Mouse (Mus musculus): ENCODE measurements around the gene Arhgef7. TPM values are rescaled to one million over a fixed set of nuclear protein-coding genes. Genes with fewer than 3 reads are reported as not detected.

The Arhgef7 gene
- total and polyA plus RNA-seq, 2 experiments from 2014 or later = 49.2 to 77.1 TPM

DNA sequence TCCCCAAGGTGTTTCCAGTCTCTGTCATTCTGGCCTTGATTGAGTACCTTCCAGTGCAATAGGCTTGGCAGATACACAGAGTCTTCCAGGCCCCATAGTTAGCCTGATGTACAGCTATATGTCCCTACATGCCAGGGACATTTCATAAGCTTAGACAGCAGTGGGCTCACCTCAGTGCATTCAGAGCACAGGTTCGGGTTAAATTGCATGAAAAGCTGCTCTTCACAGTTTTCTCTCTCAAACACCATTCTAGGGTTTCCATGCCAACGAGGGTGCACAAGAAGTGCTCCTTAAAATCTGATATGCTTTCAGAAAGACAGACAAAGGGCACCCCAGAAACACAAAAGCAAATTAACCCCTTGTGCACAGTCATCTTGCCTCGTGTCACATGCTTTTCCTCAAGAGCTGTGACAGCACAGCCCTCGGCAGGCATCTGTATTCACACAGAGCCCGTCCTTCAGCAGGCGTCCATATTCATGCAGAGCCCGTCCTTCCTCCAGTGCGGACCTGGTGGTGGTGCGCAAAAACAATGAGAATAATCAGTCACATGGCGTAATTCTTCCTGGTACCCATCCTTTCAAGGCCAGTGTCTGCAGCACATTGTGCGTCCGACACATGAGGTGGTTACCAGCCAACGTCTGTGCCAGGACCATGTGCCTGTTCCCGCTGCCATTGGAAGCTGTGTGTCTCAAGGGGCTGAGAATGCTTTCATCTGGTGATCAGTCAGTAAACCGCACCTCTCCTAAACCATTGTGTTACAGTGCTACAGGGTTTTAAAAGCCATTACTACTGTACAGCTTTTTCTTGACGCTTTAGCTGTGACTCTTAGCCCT lies 102.9 kb downstream of the Arhgef7 start:
- DNase-seq (ENCODE audit: low spot score) (no peak), ATAC-seq (ENCODE audit: insufficient read depth, low read depth) (no peak)
- no peaks in the 10 kb centered on the region for H3K27me3 ChIP-seq (ENCODE audit: control insufficient read depth, insufficient read depth, low read length)
- no peak overlapping the region for H3K4me3 ChIP-seq (ENCODE audit: low read depth, low read length)
- H3K4me1 ChIP-seq (ENCODE audit: control insufficient read depth, insufficient read depth) = no peaks in the 10 kb centered on the region
- H3K9me3 ChIP-seq (replicated peaks; ENCODE audit: control insufficient read depth, low read length) = no peaks in the 10 kb centered on the region
- no peak overlapping the region for H3K27ac ChIP-seq (ENCODE audit: low read depth)
- H3K36me3 ChIP-seq (replicated peaks; ENCODE audit: control insufficient read depth, insufficient read depth, low read length) = peaks cover 96% of the 10 kb centered on the region
- TF ChIP-seq CTCF (IDR thresholded peaks at IDR 0.05; ENCODE audit: low read depth) (no peak), EP300 (IDR thresholded peaks at IDR 0.05; ENCODE audit: low read depth) (no peak)
- no peak overlapping the region for H3K4me2 ChIP-seq (ENCODE audit: low read depth, low read length)
- H3K9ac ChIP-seq (replicated peaks; ENCODE audit: low read depth, low read length) = no peak overlapping the region
- WGBS = 80% methylated on average over 16 of the region's 16 CpGs

- Histone ChIP-seq H3K4me2 (ENCODE audit: low read depth, low read length) (no peak overlapping the region), H3K4me3 (ENCODE audit: low read depth, low read length) (no peak overlapping the region), H3K9ac (replicated peaks; ENCODE audit: low read depth, low read length) (no peak overlapping the region), H3K36me3 (replicated peaks; ENCODE audit: control insufficient read depth, insufficient read depth, low read length) (peaks cover 92% of the 10 kb centered on the region), H3K9me3 (replicated peaks; ENCODE audit: control insufficient read depth, low read length) (no peaks in the 10 kb centered on the region), H3K27ac (ENCODE audit: low read depth) (no peak overlapping the region), H3K4me1 (ENCODE audit: control insufficient read depth, insufficient read depth) (no peaks in the 10 kb centered on the region), H3K27me3 (ENCODE audit: control insufficient read depth, insufficient read depth, low read length) (no peaks in the 10 kb centered on the region)
- WGBS = 67% methylated on average over 10 of the region's 10 CpGs
- no peak for TF ChIP-seq CTCF (IDR thresholded peaks at IDR 0.05; ENCODE audit: low read depth)
- TF ChIP-seq EP300 (IDR thresholded peaks at IDR 0.05; ENCODE audit: low read depth) = no peak
- DNase-seq (ENCODE audit: low spot score) (no peak), ATAC-seq (ENCODE audit: insufficient read depth, low read depth) (no peak)
These were observed 103.7 kb downstream of the Arhgef7 start for GRCm38 (mm10) chr8:11831174-11831573.

GRCm38 (mm10) chr8:11831939-11832338 lies 104.4 kb downstream of the Arhgef7 start:
- no peaks in the 10 kb centered on the region for H3K4me1 ChIP-seq (ENCODE audit: control insufficient read depth, insufficient read depth)
- no peak overlapping the region for H3K27ac ChIP-seq (ENCODE audit: low read depth)
- H3K9me3 ChIP-seq (replicated peaks; ENCODE audit: control insufficient read depth, low read length) = no peaks in the 10 kb centered on the region
- ATAC-seq (ENCODE audit: insufficient read depth, low read depth) (no peak), DNase-seq (ENCODE audit: low spot score) (no peak)
- peaks cover 84% of the 10 kb centered on the region for H3K36me3 ChIP-seq (replicated peaks; ENCODE audit: control insufficient read depth, insufficient read depth, low read length)
- no peak overlapping the region for H3K4me2 ChIP-seq (ENCODE audit: low read depth, low read length)
- TF ChIP-seq CTCF (IDR thresholded peaks at IDR 0.05; ENCODE audit: low read depth) (no peak), EP300 (IDR thresholded peaks at IDR 0.05; ENCODE audit: low read depth) (no peak)
- no peak overlapping the region for H3K4me3 ChIP-seq (ENCODE audit: low read depth, low read length)
- 86% methylated on average over 5 of the region's 5 CpGs for WGBS
- no peaks in the 10 kb centered on the region for H3K27me3 ChIP-seq (ENCODE audit: control insufficient read depth, insufficient read depth, low read length)
- no peak overlapping the region for H3K9ac ChIP-seq (replicated peaks; ENCODE audit: low read depth, low read length)

DNA sequence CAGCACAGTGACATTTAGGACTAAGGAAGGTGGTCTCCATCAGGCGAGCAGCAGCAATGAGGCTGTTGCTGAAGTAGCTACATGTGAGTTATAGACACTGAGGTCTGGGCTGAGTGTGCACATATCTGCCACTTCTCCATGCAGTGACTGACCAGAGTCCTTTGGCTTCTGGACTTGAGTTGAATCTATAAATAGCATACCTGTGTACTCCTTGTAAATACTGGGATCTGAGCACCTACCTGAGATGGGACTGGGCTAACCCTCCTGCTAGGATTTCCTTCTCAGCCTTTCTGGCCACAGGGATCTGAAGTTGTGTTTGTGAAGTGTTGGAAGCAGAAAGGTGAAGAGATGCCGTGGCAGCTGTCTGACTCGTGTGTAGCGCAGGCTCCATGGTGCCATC lies 105.6 kb downstream of the Arhgef7 start:
- no peak overlapping the region for H3K27ac ChIP-seq (ENCODE audit: low read depth)
- 88% methylated on average over 4 of the region's 4 CpGs for WGBS
- no peaks in the 10 kb centered on the region for H3K9me3 ChIP-seq (replicated peaks; ENCODE audit: control insufficient read depth, low read length)
- DNase-seq (ENCODE audit: low spot score) (no peak), ATAC-seq (ENCODE audit: insufficient read depth, low read depth) (no peak)
- no peaks in the 10 kb centered on the region for H3K27me3 ChIP-seq (ENCODE audit: control insufficient read depth, insufficient read depth, low read length)
- no peak overlapping the region for H3K9ac ChIP-seq (replicated peaks; ENCODE audit: low read depth, low read length)
- no peaks in the 10 kb centered on the region for H3K4me1 ChIP-seq (ENCODE audit: control insufficient read depth, insufficient read depth)
- no peak overlapping the region for H3K4me3 ChIP-seq (ENCODE audit: low read depth, low read length)
- no peak overlapping the region for H3K4me2 ChIP-seq (ENCODE audit: low read depth, low read length)
- TF ChIP-seq EP300 (IDR thresholded peaks at IDR 0.05; ENCODE audit: low read depth) = no peak
- H3K36me3 ChIP-seq (replicated peaks; ENCODE audit: control insufficient read depth, insufficient read depth, low read length) = peaks cover 72% of the 10 kb centered on the region

DNA sequence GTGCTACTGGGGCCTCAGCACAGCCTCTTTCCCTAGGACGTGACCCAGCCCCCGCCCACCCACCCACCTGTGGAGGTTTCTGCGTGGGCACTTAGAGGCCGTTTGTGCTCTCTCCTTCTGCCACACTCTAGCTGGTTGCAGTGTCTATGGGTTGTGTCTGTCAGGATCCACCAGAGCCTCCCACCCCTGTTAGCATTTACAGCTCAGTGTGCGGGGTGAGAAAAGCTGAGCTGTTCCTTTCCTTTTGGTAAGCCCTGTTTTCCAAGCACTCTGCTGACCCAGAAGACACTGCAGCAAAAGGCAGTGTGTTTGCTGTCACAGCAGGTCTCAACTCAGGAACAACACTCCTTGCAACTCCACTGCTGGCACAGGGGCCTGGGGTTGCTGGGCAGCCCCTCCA lies 106.7 kb downstream of the Arhgef7 start:
- ATAC-seq (ENCODE audit: insufficient read depth, low read depth) = no peak
- TF ChIP-seq EP300 (IDR thresholded peaks at IDR 0.05; ENCODE audit: low read depth) (no peak), CTCF (IDR thresholded peaks at IDR 0.05; ENCODE audit: low read depth) (no peak)
- H3K4me3 ChIP-seq (ENCODE audit: low read depth, low read length) = no peak overlapping the region
- no peak overlapping the region for H3K4me2 ChIP-seq (ENCODE audit: low read depth, low read length)
- no peaks in the 10 kb centered on the region for H3K27me3 ChIP-seq (ENCODE audit: control insufficient read depth, insufficient read depth, low read length)
- H3K36me3 ChIP-seq (replicated peaks; ENCODE audit: control insufficient read depth, insufficient read depth, low read length) = peaks cover 62% of the 10 kb centered on the region
- 84% methylated on average over 5 of the region's 5 CpGs for WGBS
- no peak overlapping the region for H3K27ac ChIP-seq (ENCODE audit: low read depth)
- H3K9ac ChIP-seq (replicated peaks; ENCODE audit: low read depth, low read length) = no peak overlapping the region
- no peak for DNase-seq (ENCODE audit: low spot score)
- no peaks in the 10 kb centered on the region for H3K9me3 ChIP-seq (replicated peaks; ENCODE audit: control insufficient read depth, low read length)
- no peaks in the 10 kb centered on the region for H3K4me1 ChIP-seq (ENCODE audit: control insufficient read depth, insufficient read depth)

GRCm38 (mm10) chr8:11834691-11835090 lies 107.2 kb downstream of the Arhgef7 start:
- DNase-seq (ENCODE audit: low spot score) (no peak), ATAC-seq (ENCODE audit: insufficient read depth, low read depth) (no peak)
- 86% methylated on average over 16 of the region's 16 CpGs for WGBS
- Histone ChIP-seq H3K27ac (ENCODE audit: low read depth) (no peak overlapping the region), H3K36me3 (replicated peaks; ENCODE audit: control insufficient read depth, insufficient read depth, low read length) (peaks cover 58% of the 10 kb centered on the region), H3K27me3 (ENCODE audit: control insufficient read depth, insufficient read depth, low read length) (no peaks in the 10 kb centered on the region), H3K9ac (replicated peaks; ENCODE audit: low read depth, low read length) (no peak overlapping the region), H3K4me2 (ENCODE audit: low read depth, low read length) (no peak overlapping the region), H3K9me3 (replicated peaks; ENCODE audit: control insufficient read depth, low read length) (no peaks in the 10 kb centered on the region), H3K4me3 (ENCODE audit: low read depth, low read length) (no peak overlapping the region), H3K4me1 (ENCODE audit: control insufficient read depth, insufficient read depth) (no peaks in the 10 kb centered on the region)
- TF ChIP-seq CTCF (IDR thresholded peaks at IDR 0.05; ENCODE audit: low read depth) = no peak
- TF ChIP-seq EP300 (IDR thresholded peaks at IDR 0.05; ENCODE audit: low read depth) = no peak
